Mouse (Mus musculus) right cerebral cortex, postnatal 4 days (tissue): ENCODE measurements around the gene Bet1l.
"Not testable (repeated sequence)": the region's sequence is repeated elsewhere in the genome, so short reads cannot be mapped to it uniquely, and the experiment has no call there.

Experiments used
- DNase-seq: peaks from one replicate; pipeline ENCODE4 v3.0.0-alpha.2; 2022

The Bet1l gene

GRCm38 (mm10) chr7:140857550-140858505 lies at the start of gene Bet1l:
TSS of gene Bet1l (minus strand) at chr7:140857577.
- DNase-seq = no peak

GRCm38 (mm10) chr7:140907131-140907530 lies 49.8 kb upstream of the Bet1l start:
- no peak for DNase-seq

- no peak for DNase-seq
Observed at GRCm38 (mm10) chr7:140905642-140906081, 48.3 kb upstream of the Bet1l start.

GRCm38 (mm10) chr7:140903212-140903611 lies 45.8 kb upstream of the Bet1l start:
- DNase-seq = peak; percentile 87

GRCm38 (mm10) chr7:140902036-140902875 lies 44.9 kb upstream of the Bet1l start:
- DNase-seq = no peak

- no peak for DNase-seq
Observed at GRCm38 (mm10) chr7:140900220-140900619, 42.8 kb upstream of the Bet1l start, which contains the start of gene Cox8b. TSS of gene Cox8b (minus strand) at chr7:140900446.

GRCm38 (mm10) chr7:140899121-140899520 lies 41.7 kb upstream of the Bet1l start:
- DNase-seq = no peak

- no peak for DNase-seq
Observed at GRCm38 (mm10) chr7:140897863-140898262, 40.5 kb upstream of the Bet1l start.

- DNase-seq = no peak
Observed at GRCm38 (mm10) chr7:140894611-140895010, 37.2 kb upstream of the Bet1l start.

- DNase-seq = no peak
Observed at GRCm38 (mm10) chr7:140894031-140894430, 36.7 kb upstream of the Bet1l start.

- not testable (repeated sequence) for DNase-seq
Observed at GRCm38 (mm10) chr7:140890636-140891035, 33.3 kb upstream of the Bet1l start.

- no peak for DNase-seq
Observed at GRCm38 (mm10) chr7:140882469-140882803, 25.1 kb upstream of the Bet1l start.

GRCm38 (mm10) chr7:140881696-140882468 lies 24.5 kb upstream of the Bet1l start, which contains the start of the genes Psmd13 and Sirt3:
TSS of gene Psmd13 (plus strand) at chr7:140881968.
TSS of gene Sirt3 (minus strand) at chr7:140882309.
- DNase-seq = peak; percentile 93

- DNase-seq = no peak
Observed at GRCm38 (mm10) chr7:140880865-140881515, 23.6 kb upstream of the Bet1l start.

GRCm38 (mm10) chr7:140880419-140880818 lies 23.0 kb upstream of the Bet1l start:
- no peak for DNase-seq

GRCm38 (mm10) chr7:140879355-140879754 lies 22.0 kb upstream of the Bet1l start:
- DNase-seq = no peak

- no peak for DNase-seq
Observed at GRCm38 (mm10) chr7:140877364-140877763, 20.0 kb upstream of the Bet1l start.

- DNase-seq = no peak
Observed at GRCm38 (mm10) chr7:140874224-140874623, 16.8 kb upstream of the Bet1l start.

- DNase-seq = no peak
Observed at GRCm38 (mm10) chr7:140864761-140865160, 7.4 kb upstream of the Bet1l start.

GRCm38 (mm10) chr7:140860728-140861127 lies 3.4 kb upstream of the Bet1l start:
- no peak for DNase-seq

GRCm38 (mm10) chr7:140859997-140860396 lies 2.6 kb upstream of the Bet1l start:
- no peak for DNase-seq

GRCm38 (mm10) chr7:140858746-140859145 lies 1.4 kb upstream of the Bet1l start:
- DNase-seq = no peak
